Mouse (Mus musculus): ENCODE measurements around the gene Rreb1. TPM values are rescaled to one million over a fixed set of nuclear protein-coding genes. Genes with fewer than 3 reads are reported as not detected.

The Rreb1 gene
- polyA plus RNA-seq, 1 experiment from 2014 or later, result 20.6 TPM

DNA sequence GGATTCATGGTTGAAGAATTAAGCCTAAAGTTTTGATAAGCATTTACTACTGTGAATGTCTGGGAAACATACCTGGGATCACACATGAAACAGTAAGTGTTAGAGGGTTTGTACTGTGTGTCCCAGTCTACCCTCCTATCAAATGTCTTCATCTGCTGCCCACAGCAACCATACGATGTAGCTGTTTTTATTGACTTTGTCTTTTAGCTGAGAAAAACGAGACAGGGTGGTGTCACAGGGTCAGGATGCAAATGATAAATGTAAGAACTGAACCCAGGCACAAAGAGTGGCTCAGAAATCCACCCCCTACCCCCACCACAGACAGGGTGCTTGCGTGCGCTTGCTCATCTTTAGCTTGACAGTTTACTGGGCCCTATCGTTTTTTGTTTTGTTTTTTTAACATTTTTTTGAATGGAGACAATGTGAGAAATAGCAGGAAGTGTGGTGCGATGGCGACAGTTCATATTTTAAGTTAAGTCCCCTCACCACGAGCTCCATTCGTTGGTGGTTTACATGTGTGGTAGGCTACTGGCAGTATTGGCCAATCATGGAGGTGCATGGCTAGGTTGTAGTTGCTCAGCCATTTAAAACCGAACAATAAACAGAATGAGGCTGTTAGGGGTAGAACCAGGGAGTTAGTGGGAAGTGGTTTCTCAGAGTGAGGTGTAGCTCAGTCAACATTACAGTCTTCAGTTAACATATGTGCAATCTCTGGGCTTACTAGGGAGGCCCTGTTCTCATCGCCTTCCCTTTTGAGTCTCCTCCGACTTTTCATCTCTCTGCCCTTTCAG, 92.1 kb downstream of the Rreb1 start:
- no peak overlapping the region for H3K4me3 ChIP-seq (ENCODE audit: low read length)
- 68% methylated on average over 12 of the region's 12 CpGs for WGBS
- H3K36me3 ChIP-seq (ENCODE audit: control insufficient read depth, insufficient read depth, low read length), result no peaks in the 10 kb centered on the region
- no peaks in the 10 kb centered on the region for H3K9me3 ChIP-seq (ENCODE audit: control insufficient read depth, low read length)
- no peak overlapping the region for H3K27ac ChIP-seq (ENCODE audit: low read length)
- H3K4me2 ChIP-seq (ENCODE audit: low read depth, low read length), result no peak overlapping the region
- H3K4me1 ChIP-seq (replicated peaks; ENCODE audit: control insufficient read depth, insufficient read depth, low read length), result peaks cover 37% of the 10 kb centered on the region
- H3K9ac ChIP-seq (ENCODE audit: low read length), result no peak overlapping the region
- no peaks in the 10 kb centered on the region for H3K27me3 ChIP-seq (ENCODE audit: control insufficient read depth, insufficient read depth, low read depth, low read length)
- no peak for ATAC-seq (ENCODE audit: low read depth)

DNA sequence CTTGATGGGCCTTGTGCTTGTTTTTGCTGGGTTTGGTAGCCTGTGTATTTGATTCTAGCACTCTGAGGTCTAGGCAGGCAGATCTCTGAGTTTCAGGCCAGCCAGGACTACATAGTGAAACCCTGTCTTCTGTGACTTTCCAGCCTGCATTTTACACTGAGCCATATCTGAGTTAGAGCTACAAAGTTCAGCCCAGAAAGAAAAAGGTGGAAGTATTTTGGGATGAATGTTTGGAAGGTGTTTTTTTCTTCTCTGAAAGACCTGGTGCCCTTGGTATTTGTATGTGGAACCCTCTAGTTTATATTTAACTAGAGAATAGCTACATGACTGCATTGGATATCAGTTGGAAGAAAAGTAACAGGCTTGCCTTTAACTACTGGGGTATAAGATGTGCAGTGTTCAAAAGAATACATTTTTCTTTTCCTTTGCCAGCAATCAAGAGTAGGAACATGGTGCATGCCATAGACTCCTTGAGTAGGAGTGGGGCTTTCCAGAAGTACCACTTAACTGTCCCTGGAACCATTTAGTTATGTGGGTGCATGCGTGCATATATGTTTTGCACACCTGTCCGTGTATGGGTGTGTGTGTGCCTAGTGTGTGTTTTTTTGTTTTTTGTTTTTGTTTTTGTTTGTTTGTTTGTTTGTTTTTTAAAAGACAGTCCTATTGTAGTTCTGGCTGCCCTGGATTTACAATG, 94.1 kb downstream of the Rreb1 start:
- Histone ChIP-seq H3K36me3 (ENCODE audit: control insufficient read depth, insufficient read depth, low read length) (no peaks in the 10 kb centered on the region), H3K4me2 (ENCODE audit: low read depth, low read length) (no peak overlapping the region), H3K27ac (ENCODE audit: low read length) (peak overlapping the region; percentile 79), H3K9ac (ENCODE audit: low read length) (no peak overlapping the region), H3K4me3 (ENCODE audit: low read length) (no peak overlapping the region), H3K27me3 (ENCODE audit: control insufficient read depth, insufficient read depth, low read depth, low read length) (no peaks in the 10 kb centered on the region), H3K4me1 (replicated peaks; ENCODE audit: control insufficient read depth, insufficient read depth, low read length) (peaks cover 23% of the 10 kb centered on the region), H3K9me3 (ENCODE audit: control insufficient read depth, low read length) (no peaks in the 10 kb centered on the region)
- WGBS, result 64% methylated on average over 2 of the region's 2 CpGs
- ATAC-seq (ENCODE audit: low read depth), result peak; percentile 51; the same call in 1 of the 2 replicates

DNA sequence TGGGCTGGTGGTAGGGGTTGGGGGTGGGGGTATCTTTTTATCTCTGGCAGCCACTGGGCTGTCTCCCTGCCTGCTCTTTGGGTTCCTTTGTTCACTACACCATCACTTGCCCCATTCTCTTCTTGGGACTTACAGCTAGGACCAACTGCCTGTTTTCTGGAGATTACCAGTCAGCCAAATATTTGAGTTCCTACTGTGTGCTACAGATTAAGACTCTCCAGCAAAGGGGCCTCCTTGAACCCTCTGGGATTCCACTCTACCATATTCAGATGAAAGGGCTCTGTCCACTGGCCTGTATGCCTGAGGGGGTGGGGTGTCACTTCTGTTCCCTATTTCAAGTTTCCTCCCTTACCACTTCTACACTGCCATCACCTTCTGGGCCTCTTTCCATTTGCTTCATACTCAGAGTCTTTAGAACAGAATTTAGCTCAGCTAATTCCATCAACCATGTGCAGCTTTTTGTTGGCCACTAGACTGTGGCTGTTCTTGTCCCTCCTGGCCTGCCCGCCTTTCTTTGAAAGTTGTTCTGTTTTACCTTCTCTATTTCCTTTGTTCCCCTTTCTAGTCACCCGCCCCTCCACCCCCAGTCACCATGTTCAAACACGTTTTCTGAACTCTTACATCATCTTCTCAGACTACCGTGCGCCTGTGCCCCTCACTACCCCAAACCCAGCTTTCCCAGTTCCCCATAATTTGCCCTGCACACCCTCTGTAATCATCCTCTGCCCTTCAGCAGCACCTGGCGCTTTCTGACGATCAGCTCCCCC, 95.1 kb downstream of the Rreb1 start:
- WGBS, result 61% methylated on average over 7 of the region's 7 CpGs
- H3K4me3 ChIP-seq (ENCODE audit: low read length), result no peak overlapping the region
- no peak overlapping the region for H3K9ac ChIP-seq (ENCODE audit: low read length)
- no peak overlapping the region for H3K4me2 ChIP-seq (ENCODE audit: low read depth, low read length)
- H3K27me3 ChIP-seq (ENCODE audit: control insufficient read depth, insufficient read depth, low read depth, low read length), result no peaks in the 10 kb centered on the region
- no peaks in the 10 kb centered on the region for H3K36me3 ChIP-seq (ENCODE audit: control insufficient read depth, insufficient read depth, low read length)
- peaks cover 18% of the 10 kb centered on the region for H3K4me1 ChIP-seq (replicated peaks; ENCODE audit: control insufficient read depth, insufficient read depth, low read length)
- no peak overlapping the region; the same call in 1 of the 2 replicates for H3K27ac ChIP-seq (ENCODE audit: low read length)
- ATAC-seq (ENCODE audit: low read depth), result no peak
- no peaks in the 10 kb centered on the region for H3K9me3 ChIP-seq (ENCODE audit: control insufficient read depth, low read length)

DNA sequence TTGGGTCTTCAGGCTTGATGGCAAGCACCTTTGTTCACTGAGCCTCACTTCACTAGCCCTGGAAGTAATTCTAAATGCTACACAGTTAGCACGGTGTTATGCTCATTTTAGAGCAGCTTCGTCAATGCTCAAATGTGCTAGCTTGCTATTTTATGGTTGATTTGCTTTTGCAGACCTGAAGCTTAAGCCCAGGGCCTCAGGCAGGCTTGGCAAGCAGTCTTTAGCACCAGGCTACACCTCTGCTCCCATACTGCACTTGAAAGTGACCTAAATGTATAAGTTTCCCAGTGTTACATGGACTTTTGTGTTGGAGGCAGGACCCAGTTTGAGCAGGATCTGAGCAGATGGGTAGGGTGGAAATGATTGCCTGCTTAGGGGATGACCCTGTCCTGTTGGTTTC, 97.7 kb downstream of the Rreb1 start:
- ATAC-seq (ENCODE audit: low read depth), result no peak
- Histone ChIP-seq H3K4me3 (ENCODE audit: low read length) (no peak overlapping the region), H3K4me2 (ENCODE audit: low read depth, low read length) (no peak overlapping the region), H3K4me1 (replicated peaks; ENCODE audit: control insufficient read depth, insufficient read depth, low read length) (peaks cover 34% of the 10 kb centered on the region), H3K36me3 (ENCODE audit: control insufficient read depth, insufficient read depth, low read length) (no peaks in the 10 kb centered on the region), H3K27ac (ENCODE audit: low read length) (no peak overlapping the region), H3K27me3 (ENCODE audit: control insufficient read depth, insufficient read depth, low read depth, low read length) (no peaks in the 10 kb centered on the region), H3K9ac (ENCODE audit: low read length) (no peak overlapping the region), H3K9me3 (ENCODE audit: control insufficient read depth, low read length) (no peaks in the 10 kb centered on the region)
- WGBS, result 89% methylated on average over 2 of the region's 2 CpGs

DNA sequence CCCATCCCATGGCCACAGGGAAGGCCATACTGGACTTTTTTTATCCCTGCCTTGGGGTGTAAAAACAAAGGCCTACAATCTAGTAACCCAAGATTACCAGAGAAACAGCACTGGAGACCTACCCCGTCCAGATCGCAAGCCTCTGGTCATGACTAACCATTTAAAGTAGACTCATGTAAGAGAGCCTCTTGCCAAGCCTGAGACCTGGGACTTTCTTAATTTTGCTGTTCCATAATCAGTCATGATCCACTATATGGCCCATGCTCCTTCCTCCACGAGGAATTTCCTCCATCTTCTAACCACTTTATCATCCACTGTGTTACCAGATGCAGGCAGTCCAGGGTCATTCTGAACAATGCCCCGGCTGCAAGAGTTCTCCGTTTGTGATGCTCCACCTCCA, 98.2 kb downstream of the Rreb1 start:
- H3K36me3 ChIP-seq (ENCODE audit: control insufficient read depth, insufficient read depth, low read length), result no peaks in the 10 kb centered on the region
- no peak overlapping the region for H3K27ac ChIP-seq (ENCODE audit: low read length)
- no peaks in the 10 kb centered on the region for H3K9me3 ChIP-seq (ENCODE audit: control insufficient read depth, low read length)
- no peak overlapping the region for H3K4me3 ChIP-seq (ENCODE audit: low read length)
- no peak overlapping the region for H3K4me2 ChIP-seq (ENCODE audit: low read depth, low read length)
- peaks cover 37% of the 10 kb centered on the region for H3K4me1 ChIP-seq (replicated peaks; ENCODE audit: control insufficient read depth, insufficient read depth, low read length)
- 57% methylated on average over 5 of the region's 5 CpGs for WGBS
- no peak for ATAC-seq (ENCODE audit: low read depth)
- H3K9ac ChIP-seq (ENCODE audit: low read length), result no peak overlapping the region
- H3K27me3 ChIP-seq (ENCODE audit: control insufficient read depth, insufficient read depth, low read depth, low read length), result no peaks in the 10 kb centered on the region

DNA sequence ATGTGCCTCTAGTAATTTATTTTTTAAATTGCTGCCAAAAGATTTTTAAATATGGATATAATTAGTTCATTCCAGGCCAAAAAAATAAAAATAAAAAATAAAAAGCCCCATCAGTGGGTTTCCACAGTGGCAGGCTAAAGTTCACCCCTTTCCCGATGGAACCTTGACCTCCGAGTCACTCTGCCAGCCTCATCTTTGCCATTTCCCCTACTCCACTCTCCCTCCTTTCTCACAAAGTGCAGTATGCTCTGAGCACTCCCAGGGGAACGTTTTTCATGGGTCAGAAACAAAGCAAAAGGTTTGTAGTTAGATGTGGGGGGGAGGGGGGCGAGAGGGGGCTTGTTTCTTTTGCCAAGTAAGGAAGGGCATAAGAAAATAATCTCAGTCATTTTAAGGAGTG, 98.6 kb downstream of the Rreb1 start:
- ATAC-seq (ENCODE audit: low read depth), result no peak

DNA sequence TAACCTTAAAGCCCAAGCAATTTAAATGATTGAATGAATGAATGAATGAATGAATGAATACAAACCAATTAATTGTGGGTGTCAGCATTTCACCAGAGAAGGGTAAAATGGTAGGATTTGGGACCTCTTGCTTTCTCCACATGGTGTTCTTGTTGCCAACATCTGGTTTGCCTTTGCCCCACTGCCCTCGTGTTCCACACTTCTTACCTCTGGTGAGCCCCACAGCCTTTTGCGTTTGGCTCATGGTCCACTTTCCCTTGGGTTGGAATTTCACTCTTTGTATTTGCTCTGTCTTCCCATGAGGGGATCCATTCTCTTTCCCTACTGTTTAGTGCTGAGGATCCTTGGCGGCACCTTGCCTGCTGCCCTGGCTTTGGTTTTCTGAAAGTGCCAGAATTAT, 99.0 kb downstream of the Rreb1 start:
- H3K9ac ChIP-seq (ENCODE audit: low read length), result no peak overlapping the region
- no peak overlapping the region for H3K4me3 ChIP-seq (ENCODE audit: low read length)
- H3K4me1 ChIP-seq (replicated peaks; ENCODE audit: control insufficient read depth, insufficient read depth, low read length), result peaks cover 40% of the 10 kb centered on the region
- H3K27ac ChIP-seq (ENCODE audit: low read length), result no peak overlapping the region
- no peak for ATAC-seq (ENCODE audit: low read depth)
- no peaks in the 10 kb centered on the region for H3K36me3 ChIP-seq (ENCODE audit: control insufficient read depth, insufficient read depth, low read length)
- H3K4me2 ChIP-seq (ENCODE audit: low read depth, low read length), result no peak overlapping the region
- WGBS, result 54% methylated on average over 3 of the region's 3 CpGs
- no peaks in the 10 kb centered on the region for H3K9me3 ChIP-seq (ENCODE audit: control insufficient read depth, low read length)
- no peaks in the 10 kb centered on the region for H3K27me3 ChIP-seq (ENCODE audit: control insufficient read depth, insufficient read depth, low read depth, low read length)

More for the DNA sequence above, 98.6 kb downstream of the Rreb1 start:
- Histone ChIP-seq H3K36me3 (ENCODE audit: control insufficient read depth, insufficient read depth, low read length) (no peaks in the 10 kb centered on the region), H3K9ac (ENCODE audit: low read length) (no peak overlapping the region), H3K27ac (ENCODE audit: low read length) (no peak overlapping the region), H3K27me3 (ENCODE audit: control insufficient read depth, insufficient read depth, low read depth, low read length) (no peaks in the 10 kb centered on the region), H3K4me1 (replicated peaks; ENCODE audit: control insufficient read depth, insufficient read depth, low read length) (peaks cover 40% of the 10 kb centered on the region), H3K4me3 (ENCODE audit: low read length) (no peak overlapping the region), H3K4me2 (ENCODE audit: low read depth, low read length) (no peak overlapping the region), H3K9me3 (ENCODE audit: control insufficient read depth, low read length) (no peaks in the 10 kb centered on the region)
- WGBS, result 62% methylated on average over 4 of the region's 4 CpGs

DNA sequence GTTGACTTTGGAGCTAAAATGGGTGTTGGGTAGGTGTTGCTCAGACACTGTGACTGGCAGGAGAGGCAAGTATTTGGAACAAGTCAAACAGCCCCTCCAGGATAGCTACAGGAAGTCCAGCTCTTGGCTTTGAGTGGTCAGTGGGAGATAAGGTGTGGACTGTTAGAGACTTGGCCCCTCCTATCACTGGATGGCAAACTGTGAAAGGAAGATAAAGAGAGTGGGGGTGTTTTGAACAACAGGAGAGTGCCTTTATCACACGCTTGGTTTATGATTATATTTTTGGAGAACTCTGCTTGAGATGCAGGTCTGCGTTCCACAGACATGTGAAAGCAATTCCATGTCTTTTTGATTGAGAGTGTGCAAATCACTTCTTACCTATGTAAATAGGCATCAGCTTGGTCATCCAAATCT, 100.7 kb downstream of the Rreb1 start:
- Histone ChIP-seq H3K4me1 (replicated peaks; ENCODE audit: control insufficient read depth, insufficient read depth, low read length) (peaks cover 53% of the 10 kb centered on the region), H3K27ac (ENCODE audit: low read length) (peak overlapping the region; percentile 73)
- peak; percentile 63 for ATAC-seq (ENCODE audit: low read depth)

DNA sequence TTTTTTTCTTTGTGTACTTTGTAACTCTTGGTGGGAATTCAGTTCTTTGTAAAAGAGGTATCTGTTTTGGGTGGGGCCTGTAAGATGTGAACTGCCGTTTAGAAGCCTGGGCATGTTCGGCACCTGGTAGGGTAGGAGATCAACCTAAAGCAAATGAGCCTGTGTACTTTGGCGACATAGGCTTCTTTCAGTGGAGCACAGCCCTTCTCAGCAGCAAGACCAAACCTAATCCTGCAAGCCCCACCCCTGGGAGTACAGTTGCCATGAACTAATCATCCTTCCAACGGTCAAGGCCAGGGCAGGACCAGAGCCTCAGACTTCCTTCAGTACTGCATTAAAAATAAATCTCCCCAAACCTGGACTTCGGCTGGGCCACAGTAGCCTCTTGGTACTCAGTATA, 101.4 kb downstream of the Rreb1 start:
- no peak overlapping the region for H3K4me3 ChIP-seq (ENCODE audit: low read length)
- H3K4me2 ChIP-seq (ENCODE audit: low read depth, low read length), result peak overlapping the region; percentile 13; the same call in 1 of the 2 replicates
- WGBS, result 37% methylated on average over 5 of the region's 5 CpGs
- peaks cover 53% of the 10 kb centered on the region for H3K4me1 ChIP-seq (replicated peaks; ENCODE audit: control insufficient read depth, insufficient read depth, low read length)
- no peaks in the 10 kb centered on the region for H3K27me3 ChIP-seq (ENCODE audit: control insufficient read depth, insufficient read depth, low read depth, low read length)
- no peak for ATAC-seq (ENCODE audit: low read depth)
- H3K27ac ChIP-seq (ENCODE audit: low read length), result peak overlapping the region; percentile 73
- H3K9me3 ChIP-seq (ENCODE audit: control insufficient read depth, low read length), result no peaks in the 10 kb centered on the region
- H3K36me3 ChIP-seq (ENCODE audit: control insufficient read depth, insufficient read depth, low read length), result no peaks in the 10 kb centered on the region
- H3K9ac ChIP-seq (ENCODE audit: low read length), result no peak overlapping the region

More for the DNA sequence above, 100.7 kb downstream of the Rreb1 start:
- no peaks in the 10 kb centered on the region for H3K9me3 ChIP-seq (ENCODE audit: control insufficient read depth, low read length)
- H3K9ac ChIP-seq (ENCODE audit: low read length), result no peak overlapping the region
- WGBS, result 52% methylated on average over 2 of the region's 2 CpGs
- H3K4me2 ChIP-seq (ENCODE audit: low read depth, low read length), result peak overlapping the region; percentile 13
- no peaks in the 10 kb centered on the region for H3K36me3 ChIP-seq (ENCODE audit: control insufficient read depth, insufficient read depth, low read length)
- H3K27me3 ChIP-seq (ENCODE audit: control insufficient read depth, insufficient read depth, low read depth, low read length), result no peaks in the 10 kb centered on the region
- H3K4me3 ChIP-seq (ENCODE audit: low read length), result no peak overlapping the region

Data from lung, embryonic 16.5 days (tissue).